Mouse (Mus musculus) liver, embryonic 11.5 days (tissue): ENCODE data around the gene C2. TPM values are rescaled to one million over a fixed set of nuclear protein-coding genes. Genes with fewer than 3 reads are reported as not detected.

ENCODE experiments used
- ATAC-seq: fragments of 200-750 bp; cut with Nextera tagmentation; replicated peaks from 2 replicates; pipeline ENCODE4 v1.8.0; 2017; ENCODE audit warnings: moderate number of reproducible peaks, mild to moderate bottlenecking, moderate TSS enrichment, moderate library complexity; ENCODE audit not compliant: low FRiP score
- DNase-seq: peaks from one replicate; pipeline ENCODE4 v3.0.0-alpha.2; 2017; ENCODE audit warnings: low spot score
- H3K27ac ChIP-seq: fragments of 300-500 bp; sonication (generic); 2 replicates; pipeline ENCODE4 v1.5.1; 2014; ENCODE audit warnings: mild to moderate bottlenecking, low read depth, low read length, control low read depth
- H3K27me3 ChIP-seq: fragments of 300-500 bp; sonication (generic); replicated peaks from 2 replicates; pipeline ENCODE4 v1.6.1; 2014; ENCODE audit warnings: low read length, mixed read lengths; ENCODE audit not compliant: control insufficient read depth, insufficient read depth
- H3K36me3 ChIP-seq: fragments of 300-500 bp; sonication (generic); 2 replicates; pipeline ENCODE4 v1.6.1; 2014; ENCODE audit warnings: mild to moderate bottlenecking, low read length, moderate library complexity, mixed read lengths; ENCODE audit not compliant: control insufficient read depth, insufficient read depth
- H3K4me1 ChIP-seq: fragments of 300-500 bp; sonication (generic); replicated peaks from 2 replicates; pipeline ENCODE4 v1.6.1; 2014; ENCODE audit warnings: low read length, mixed read lengths; ENCODE audit not compliant: control insufficient read depth, insufficient read depth
- H3K4me2 ChIP-seq: fragments of 300-500 bp; sonication (generic); 2 replicates; pipeline ENCODE4 v1.6.1; 2014; ENCODE audit warnings: mild to moderate bottlenecking, control low read depth, moderate library complexity
- H3K4me3 ChIP-seq: fragments of 300-500 bp; sonication (generic); 2 replicates; pipeline ENCODE4 v1.5.1; 2014; ENCODE audit warnings: low read depth, low read length, control low read depth
- H3K9ac ChIP-seq: fragments of 300-500 bp; sonication (generic); 2 replicates; pipeline ENCODE4 v1.6.1; 2014; ENCODE audit warnings: low read depth, low read length, control low read depth
- H3K9me3 ChIP-seq: fragments of 300-500 bp; sonication (generic); 2 replicates; pipeline ENCODE4 v1.6.1; 2016; ENCODE audit warnings: low read length, inconsistent platforms, mixed read lengths; ENCODE audit not compliant: control insufficient read depth
- WGBS: fragments of 180-500 bp; shearing (Covaris S2); extraction: QIAGEN DNeasy Blood & Tissue Kit; methylation state at CpG from one replicate; pipeline ENCODE4 v1.1.7; 2014; 5-methylcytosine and 5-hydroxymethylcytosine counted together
- polyA plus RNA-seq: library from polyadenylated mRNA; unstranded; fragments of >200 nt; fragmentation: Nextera tagmentation; extraction: Ambion mirVana; gene quantifications from 2 replicates; pipeline ENCODE4 v1.2.1, GENCODE M21; 2014

Gene C2
- polyA plus RNA-seq, 1 experiment from 2014 or later, result 9.0 TPM

DNA sequence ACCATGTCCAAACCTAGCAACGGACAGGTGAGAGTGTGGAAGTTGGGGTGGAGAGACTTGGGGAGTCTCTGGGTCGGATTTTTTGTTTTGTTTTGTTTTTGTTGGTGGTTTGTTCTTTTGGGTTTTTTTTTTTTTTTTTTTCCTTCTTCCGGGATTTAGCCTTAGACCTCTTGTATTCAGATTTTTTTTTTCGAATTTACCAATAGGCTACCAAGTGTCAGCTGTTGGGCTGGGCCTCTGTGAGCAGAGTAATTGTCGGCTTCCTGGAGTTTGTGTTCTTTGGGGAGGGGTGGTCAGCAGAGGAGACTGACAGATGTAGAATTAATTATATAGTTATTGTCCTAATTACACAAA, 1.8 kb upstream of the C2 start:
- ATAC-seq, result no peak
- H3K9ac ChIP-seq, result peak overlapping the region; percentile 94
- DNase-seq, result no peak
- H3K27me3 ChIP-seq, result no peaks in the 10 kb centered on the region
- peak overlapping the region; percentile 97 for H3K4me2 ChIP-seq
- peak overlapping the region; percentile 96 for H3K4me3 ChIP-seq
- H3K9me3 ChIP-seq, result peaks cover 4% of the 10 kb centered on the region; the same call in 1 of the 2 replicates
- H3K4me1 ChIP-seq, result peaks cover 27% of the 10 kb centered on the region
- peaks cover 18% of the 10 kb centered on the region for H3K36me3 ChIP-seq
- peak overlapping the region; percentile 97 for H3K27ac ChIP-seq
- 4% methylated on average over 5 of the region's 5 CpGs for WGBS

DNA sequence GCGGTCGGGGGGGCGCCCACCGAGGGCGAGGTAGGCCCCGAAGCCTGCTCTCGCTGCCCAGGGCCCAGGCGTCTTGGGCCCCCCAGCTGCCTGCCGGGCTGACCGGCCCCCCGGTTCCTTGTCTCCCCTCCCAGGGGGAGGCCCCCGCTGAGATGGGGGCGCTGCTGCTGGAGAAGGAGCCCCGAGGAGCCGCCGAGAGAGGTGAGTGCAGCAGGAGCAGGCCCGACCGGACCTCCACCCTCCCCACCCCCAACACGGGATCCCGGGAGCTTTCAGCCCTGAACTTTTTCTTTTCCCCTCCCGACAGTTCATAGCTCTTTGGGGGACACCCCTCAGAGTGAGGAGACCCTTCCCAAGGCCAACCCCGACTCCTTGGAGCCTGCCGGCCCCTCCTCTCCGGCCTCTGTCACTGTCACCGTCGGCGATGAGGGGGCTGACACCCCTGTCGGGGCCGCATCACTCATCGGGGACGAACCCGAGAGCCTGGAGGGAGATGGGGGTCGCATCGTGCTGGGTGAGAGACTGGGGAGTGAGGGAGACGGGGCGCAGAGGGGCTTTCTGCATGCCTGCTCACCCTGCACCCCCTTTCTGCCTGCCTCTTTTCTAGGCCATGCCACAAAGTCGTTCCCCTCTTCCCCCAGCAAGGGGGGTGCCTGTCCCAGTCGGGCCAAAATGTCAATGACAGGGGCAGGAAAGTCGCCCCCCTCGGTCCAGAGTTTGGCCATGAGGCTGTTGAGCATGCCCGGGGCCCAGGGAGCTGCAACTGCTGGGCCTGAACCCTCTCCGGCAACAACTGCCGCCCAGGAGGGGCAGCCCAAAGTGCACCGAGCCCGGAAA, 1.2 kb upstream of the C2 start:
- peaks cover 27% of the 10 kb centered on the region for H3K4me1 ChIP-seq
- ATAC-seq (no peak), DNase-seq (peak; percentile 75)
- peak overlapping the region; percentile 97 for H3K4me2 ChIP-seq
- 0% methylated on average over 37 of the region's 45 CpGs for WGBS
- H3K9ac ChIP-seq, result peak overlapping the region; percentile 94
- H3K27me3 ChIP-seq, result no peaks in the 10 kb centered on the region
- peak overlapping the region; percentile 96 for H3K4me3 ChIP-seq
- H3K9me3 ChIP-seq, result peaks cover 4% of the 10 kb centered on the region; the same call in 1 of the 2 replicates
- peak overlapping the region; percentile 97 for H3K27ac ChIP-seq
- H3K36me3 ChIP-seq, result peaks cover 16% of the 10 kb centered on the region

DNA sequence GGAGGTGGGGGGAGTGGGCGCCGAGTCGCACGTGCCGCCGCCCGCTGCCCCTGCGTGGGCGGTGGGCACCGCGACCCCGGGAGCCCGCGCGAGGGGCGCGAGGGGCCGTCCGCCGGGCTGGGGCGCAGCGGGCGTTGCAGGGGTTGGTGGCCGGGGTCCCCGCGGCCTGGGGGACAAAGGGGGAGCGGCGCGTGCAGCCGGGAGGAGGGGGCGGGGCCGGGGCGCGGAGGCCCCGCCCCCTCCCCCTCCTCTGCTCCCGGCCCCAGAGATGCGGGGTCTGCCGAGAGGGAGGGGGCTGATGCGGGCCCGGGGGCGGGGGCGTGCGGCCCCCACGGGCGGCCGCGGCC, 614 bp upstream of the C2 start:
- Histone ChIP-seq H3K9ac (peak overlapping the region; percentile 94), H3K4me2 (peak overlapping the region; percentile 97), H3K4me1 (peaks cover 29% of the 10 kb centered on the region), H3K27me3 (no peaks in the 10 kb centered on the region), H3K27ac (peak overlapping the region; percentile 97), H3K4me3 (peak overlapping the region; percentile 96), H3K9me3 (peaks cover 4% of the 10 kb centered on the region; the same call in 1 of the 2 replicates), H3K36me3 (peaks cover 16% of the 10 kb centered on the region)
- ATAC-seq (0 out of 2 replicates have a peak, but pooled peaks have one; percentile 4), DNase-seq (peak; percentile 66)
- 0% methylated on average over 9 of the region's 47 CpGs for WGBS

DNA sequence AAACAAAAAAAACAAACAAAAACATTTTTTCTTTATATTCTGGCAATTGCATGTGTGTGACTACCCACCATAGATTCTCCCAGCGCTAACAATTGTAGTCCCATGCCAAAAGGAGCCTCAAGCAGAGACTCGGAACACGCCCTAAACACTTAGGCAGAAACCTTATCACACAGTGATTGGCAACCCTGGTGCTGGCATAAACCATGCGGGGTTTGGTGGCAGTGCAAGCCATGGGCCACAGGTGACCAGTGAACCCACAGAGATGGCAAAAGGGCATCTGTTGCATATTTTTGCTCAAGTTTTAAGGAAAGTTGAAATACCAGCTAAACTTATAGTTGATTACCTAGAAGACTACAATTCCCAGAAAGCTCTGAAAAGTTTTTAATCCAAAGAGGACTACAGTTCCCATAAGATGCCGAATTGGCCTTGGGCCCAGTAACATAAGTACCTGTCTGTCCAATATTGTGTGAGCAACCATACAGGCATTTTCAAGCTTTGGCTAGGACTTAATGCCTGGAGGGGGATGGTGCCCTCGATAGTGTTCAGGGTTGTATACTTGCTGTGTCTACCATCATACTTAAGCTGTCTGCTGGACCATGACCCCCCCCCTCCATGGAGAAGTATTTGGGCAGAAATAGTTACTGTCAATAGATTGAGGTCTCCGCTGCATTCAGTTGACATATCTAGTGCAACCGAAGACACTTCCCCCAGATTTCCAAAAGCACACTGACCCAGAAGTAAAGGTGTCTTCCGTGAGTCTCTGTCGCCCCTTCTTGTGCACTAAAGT, 499 bp downstream of the C2 start:
- H3K27me3 ChIP-seq, result no peaks in the 10 kb centered on the region
- 12% methylated on average over 10 of the region's 10 CpGs for WGBS
- no peak for ATAC-seq
- peaks cover 33% of the 10 kb centered on the region for H3K4me1 ChIP-seq
- H3K4me2 ChIP-seq, result peak overlapping the region; percentile 97
- H3K9ac ChIP-seq, result peak overlapping the region; percentile 94
- H3K9me3 ChIP-seq, result peaks cover 4% of the 10 kb centered on the region; the same call in 1 of the 2 replicates
- DNase-seq, result peak; percentile 66
- H3K4me3 ChIP-seq, result peak overlapping the region; percentile 96
- peak overlapping the region; percentile 97 for H3K27ac ChIP-seq
- peaks cover 9% of the 10 kb centered on the region for H3K36me3 ChIP-seq

DNA sequence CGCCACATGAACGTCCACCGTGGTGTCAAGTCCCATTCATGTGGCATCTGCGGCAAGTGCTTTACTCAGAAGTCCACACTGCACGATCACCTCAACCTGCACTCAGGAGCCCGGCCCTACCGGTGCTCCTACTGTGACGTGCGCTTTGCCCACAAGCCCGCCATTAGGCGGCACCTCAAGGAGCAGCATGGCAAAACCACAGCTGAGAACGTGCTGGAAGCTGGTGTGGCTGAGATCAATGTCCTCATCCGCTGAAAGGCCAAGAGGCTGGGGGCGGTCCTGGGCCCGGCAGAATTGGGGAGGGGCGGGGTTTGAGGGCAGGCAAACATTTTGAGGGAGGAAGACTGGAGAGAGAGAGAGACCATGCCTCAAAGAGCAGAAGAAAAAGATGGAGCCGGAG, 1.7 kb downstream of the C2 start:
- H3K9ac ChIP-seq, result no peak overlapping the region
- H3K9me3 ChIP-seq, result peaks cover 4% of the 10 kb centered on the region; the same call in 1 of the 2 replicates
- DNase-seq, result no peak
- H3K27me3 ChIP-seq, result no peaks in the 10 kb centered on the region
- H3K4me3 ChIP-seq, result peak overlapping the region; percentile 91; the same call in 1 of the 2 replicates
- H3K36me3 ChIP-seq, result peaks cover 6% of the 10 kb centered on the region
- WGBS, result 74% methylated on average over 17 of the region's 17 CpGs
- H3K4me2 ChIP-seq, result peak overlapping the region; percentile 97
- H3K27ac ChIP-seq, result no peak overlapping the region; the same call in 1 of the 2 replicates
- no peak for ATAC-seq
- H3K4me1 ChIP-seq, result peaks cover 33% of the 10 kb centered on the region

DNA sequence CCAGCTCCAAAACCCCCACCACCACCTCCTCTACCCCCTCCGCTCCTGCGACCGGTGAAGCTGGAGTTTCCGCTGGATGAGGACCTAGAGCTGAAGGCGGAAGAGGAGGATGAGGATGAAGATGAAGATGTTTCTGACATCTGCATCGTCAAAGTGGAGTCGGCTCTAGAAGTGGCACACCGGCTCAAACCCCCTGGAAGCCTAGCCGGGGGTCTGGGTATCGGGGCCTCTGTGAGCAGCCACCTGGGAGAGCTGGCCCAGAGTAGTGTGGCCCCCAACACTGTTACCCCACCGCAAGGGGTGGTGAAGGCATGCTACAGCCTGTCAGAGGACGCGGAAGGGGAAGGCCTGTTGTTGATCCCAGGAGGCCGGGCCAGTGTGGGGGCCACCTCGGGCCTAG, 2.3 kb downstream of the C2 start:
- Histone ChIP-seq H3K4me3 (peak overlapping the region; percentile 91), H3K27me3 (no peaks in the 10 kb centered on the region), H3K9ac (no peak overlapping the region), H3K4me1 (peaks cover 33% of the 10 kb centered on the region), H3K27ac (peak overlapping the region; percentile 96), H3K9me3 (peaks cover 4% of the 10 kb centered on the region; the same call in 1 of the 2 replicates), H3K4me2 (peak overlapping the region; percentile 97), H3K36me3 (peaks cover 6% of the 10 kb centered on the region)
- ATAC-seq (no peak), DNase-seq (no peak)
- 95% methylated on average over 15 of the region's 15 CpGs for WGBS

DNA sequence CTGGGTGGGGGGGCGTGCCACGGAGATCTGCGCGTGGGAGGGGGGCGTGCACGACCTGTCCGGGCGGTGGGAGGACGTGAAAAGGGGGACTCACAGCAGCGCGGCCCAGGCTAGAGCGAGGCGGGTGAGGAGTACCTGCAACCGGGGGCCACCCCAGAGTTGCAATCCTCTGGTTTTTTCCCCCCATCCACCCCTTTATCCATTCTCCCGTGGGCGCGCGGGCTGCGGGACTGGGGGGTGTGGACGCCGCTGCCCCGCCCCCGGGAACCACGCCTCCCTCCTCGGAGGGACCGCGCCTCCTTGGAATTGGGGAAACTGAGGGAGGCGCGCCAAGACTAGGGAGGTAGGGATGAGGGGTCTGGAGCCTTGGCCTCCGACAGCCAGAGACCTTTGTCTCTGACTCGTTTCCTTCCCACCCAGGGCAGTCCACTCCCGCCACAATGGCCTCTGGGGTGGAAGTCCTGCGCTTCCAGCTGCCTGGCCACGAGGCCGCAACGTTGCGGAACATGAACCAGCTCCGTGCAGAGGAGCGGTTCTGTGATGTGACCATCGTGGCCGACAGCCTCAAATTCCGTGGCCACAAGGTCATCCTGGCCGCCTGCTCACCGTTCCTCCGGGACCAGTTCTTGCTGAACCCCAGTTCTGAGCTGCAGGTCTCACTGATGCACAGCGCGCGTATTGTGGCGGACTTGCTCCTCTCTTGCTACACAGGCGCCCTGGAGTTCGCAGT, 3.1 kb downstream of the C2 start:
- DNase-seq (peak; percentile 67), ATAC-seq (no peak)
- Histone ChIP-seq H3K27ac (peak overlapping the region; percentile 96), H3K4me3 (peak overlapping the region; percentile 91), H3K4me2 (peak overlapping the region; percentile 97), H3K36me3 (peaks cover 6% of the 10 kb centered on the region), H3K27me3 (no peaks in the 10 kb centered on the region), H3K9me3 (peaks cover 4% of the 10 kb centered on the region; the same call in 1 of the 2 replicates), H3K9ac (peak overlapping the region; percentile 93), H3K4me1 (peaks cover 33% of the 10 kb centered on the region)
- WGBS, result 14% methylated on average over 49 of the region's 51 CpGs

DNA sequence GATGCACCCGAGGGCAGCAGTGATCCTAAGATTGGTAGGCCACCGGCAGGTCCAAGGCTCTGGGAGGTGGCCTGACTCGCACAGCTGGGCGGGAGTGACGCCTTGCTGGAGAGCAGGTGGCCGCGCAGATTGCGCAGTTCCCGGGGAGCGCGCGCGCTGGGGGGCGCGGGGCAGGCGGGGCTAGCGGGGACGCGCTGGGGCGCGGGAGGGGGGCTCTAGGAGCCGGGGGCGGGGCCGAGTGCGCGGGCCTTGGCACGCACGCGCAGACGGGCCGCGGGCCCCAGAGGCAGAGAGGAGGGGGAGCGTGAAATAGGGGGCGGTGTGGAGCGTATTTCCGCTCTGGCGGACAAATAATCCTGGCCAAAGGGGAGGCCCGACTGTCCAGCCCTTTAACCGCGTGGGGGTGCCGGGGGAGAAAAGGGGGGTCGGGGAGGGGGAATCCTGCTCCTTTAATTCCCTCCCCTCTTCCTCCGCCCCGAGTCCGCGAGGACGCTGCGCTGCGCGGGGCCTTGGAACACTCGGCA, 3.9 kb downstream of the C2 start:
- ATAC-seq (peak; percentile 79), DNase-seq (peak; percentile 98)
- peaks cover 6% of the 10 kb centered on the region for H3K36me3 ChIP-seq
- peaks cover 4% of the 10 kb centered on the region; the same call in 1 of the 2 replicates for H3K9me3 ChIP-seq
- H3K27ac ChIP-seq, result peak overlapping the region; percentile 96
- H3K27me3 ChIP-seq, result no peaks in the 10 kb centered on the region
- H3K4me1 ChIP-seq, result peaks cover 33% of the 10 kb centered on the region
- 1% methylated on average over 40 of the region's 51 CpGs for WGBS
- H3K4me3 ChIP-seq, result peak overlapping the region; percentile 91
- H3K4me2 ChIP-seq, result peak overlapping the region; percentile 97
- H3K9ac ChIP-seq, result peak overlapping the region; percentile 93
